Mouse (Mus musculus) kidney, postnatal 0 days (tissue): ENCODE measurements around the gene 1700012P22Rik. TPM values are rescaled to one million over a fixed set of nuclear protein-coding genes. Genes with fewer than 3 reads are reported as not detected.

ENCODE experiments used
- ATAC-seq: fragments of 200-750 bp; cut with Nextera tagmentation; replicated peaks from 2 replicates; pipeline ENCODE4 v1.8.0; 2017; ENCODE audit warnings: low read depth, moderate number of reproducible peaks, moderate TSS enrichment, moderate library complexity; ENCODE audit not compliant: low FRiP score
- DNase-seq: peaks from one replicate; pipeline ENCODE4 v3.0.0-alpha.2; 2016; ENCODE audit warnings: low spot score
- H3K27ac ChIP-seq: fragments of 300-500 bp; sonication (generic); 2 replicates; pipeline ENCODE4 v1.5.1; 2014; ENCODE audit warnings: mild to moderate bottlenecking
- H3K27me3 ChIP-seq: fragments of 300-500 bp; sonication (generic); 2 replicates; pipeline ENCODE4 v1.6.1; 2014; ENCODE audit warnings: low read length, mixed read lengths; ENCODE audit not compliant: insufficient read depth
- H3K36me3 ChIP-seq: fragments of 300-500 bp; sonication (generic); 2 replicates; pipeline ENCODE4 v1.6.1; 2014; ENCODE audit warnings: low read length, mixed read lengths; ENCODE audit not compliant: insufficient read depth
- H3K4me1 ChIP-seq: fragments of 300-500 bp; sonication (generic); replicated peaks from 2 replicates; pipeline ENCODE4 v1.6.1; 2014; ENCODE audit warnings: antibody characterized with exemption, low read length, mixed read lengths; ENCODE audit not compliant: insufficient read depth
- H3K4me2 ChIP-seq: fragments of 300-500 bp; sonication (generic); 2 replicates; pipeline ENCODE4 v1.6.1; 2014; ENCODE audit warnings: mild to moderate bottlenecking, low read length, moderate library complexity, mixed read lengths
- H3K4me3 ChIP-seq: fragments of 300-500 bp; sonication (generic); replicated peaks from 2 replicates; pipeline ENCODE4 v1.5.1; 2014; ENCODE audit warnings: low read depth, low read length
- H3K9ac ChIP-seq: fragments of 300-500 bp; sonication (generic); 2 replicates; pipeline ENCODE4 v1.6.1; 2014; ENCODE audit warnings: low read depth, low read length
- H3K9me3 ChIP-seq: fragments of 300-500 bp; sonication (generic); replicated peaks from 2 replicates; pipeline ENCODE4 v1.6.1; 2016; ENCODE audit warnings: low read length, inconsistent platforms, mixed read lengths
- CTCF ChIP-seq: IDR thresholded peaks from 2 replicates; pipeline ENCODE4 v1.5.1; 2016; ENCODE audit warnings: antibody characterized with exemption, low read depth, mild to moderate bottlenecking, moderate library complexity
- WGBS: fragments of 180-500 bp; shearing (Covaris S2); extraction: QIAGEN DNeasy Blood & Tissue Kit; methylation state at CpG from one replicate; pipeline ENCODE4 v1.1.7; 2014; 5-methylcytosine and 5-hydroxymethylcytosine counted together
- polyA plus RNA-seq: library from polyadenylated mRNA; unstranded; fragments of >200 nt; fragmentation: Nextera tagmentation; extraction: Ambion mirVana; gene quantifications from 2 replicates; pipeline ENCODE4 v1.2.1, GENCODE M21; 2015

1700012P22Rik gene
- polyA plus RNA-seq: not detected in 2 replicates

- Histone ChIP-seq H3K4me3 (no peak within 1 kb of the TSS), H3K36me3 (no peaks in the 10 kb centered on the region), H3K27ac (no peak within 1 kb of the TSS), H3K9me3 (no peaks in the 10 kb centered on the region), H3K9ac (no peak within 1 kb of the TSS), H3K4me1 (no peaks in the 10 kb centered on the region), H3K4me2 (no peak within 1 kb of the TSS), H3K27me3 (no peaks in the 10 kb centered on the region)
- DNase-seq (no peak), ATAC-seq (no peak)
- TF ChIP-seq CTCF: no peak
Observed at GRCm38 (mm10) chr4:144438672-144439071, at the start of gene 1700012P22Rik. Gene 1700012P22Rik, minus strand, starts transcription at chr4:144438772.

- no peak for DNase-seq
- no peaks in the 10 kb centered on the region for H3K27me3 ChIP-seq
- ATAC-seq: no peak
- H3K9me3 ChIP-seq: no peaks in the 10 kb centered on the region
- no peak overlapping the region for H3K4me3 ChIP-seq
- H3K36me3 ChIP-seq: no peaks in the 10 kb centered on the region
- H3K4me1 ChIP-seq: no peaks in the 10 kb centered on the region
- H3K4me2 ChIP-seq: no peak overlapping the region
- H3K27ac ChIP-seq: no peak overlapping the region
- no peak overlapping the region for H3K9ac ChIP-seq
- no peak for TF ChIP-seq CTCF
- WGBS: 75% methylated on average over 1 of the region's 1 CpGs
Observed at GRCm38 (mm10) chr4:144468091-144468490, 29.5 kb upstream of the 1700012P22Rik start.

GRCm38 (mm10) chr4:144465206-144465605 lies 26.6 kb upstream of the 1700012P22Rik start:
- Histone ChIP-seq H3K4me1 (no peaks in the 10 kb centered on the region), H3K9ac (no peak overlapping the region), H3K9me3 (no peaks in the 10 kb centered on the region), H3K4me2 (no peak overlapping the region), H3K27me3 (no peaks in the 10 kb centered on the region), H3K4me3 (no peak overlapping the region), H3K36me3 (no peaks in the 10 kb centered on the region), H3K27ac (no peak overlapping the region)
- 69% methylated on average over 2 of the region's 2 CpGs for WGBS
- ATAC-seq: no peak
- no peak for TF ChIP-seq CTCF
- DNase-seq: no peak

GRCm38 (mm10) chr4:144463656-144464055 lies 25.1 kb upstream of the 1700012P22Rik start, which contains the start of gene Aadacl3:
Gene Aadacl3, minus strand, starts transcription at chr4:144463756.
- DNase-seq (no peak), ATAC-seq (no peak)
- Histone ChIP-seq H3K4me3 (no peak within 1 kb of the TSS), H3K4me2 (no peak within 1 kb of the TSS), H3K27me3 (no peaks in the 10 kb centered on the region), H3K9ac (no peak within 1 kb of the TSS), H3K27ac (no peak within 1 kb of the TSS), H3K4me1 (no peaks in the 10 kb centered on the region), H3K9me3 (no peaks in the 10 kb centered on the region), H3K36me3 (no peaks in the 10 kb centered on the region)
- 76% methylated on average over 3 of the region's 3 CpGs for WGBS
- no peak for TF ChIP-seq CTCF

- no peak within 1 kb of the TSS for H3K27ac ChIP-seq
- H3K4me2 ChIP-seq: no peak within 1 kb of the TSS
- no peaks in the 10 kb centered on the region; the same call in 1 of the 2 replicates for H3K27me3 ChIP-seq
- no peak for TF ChIP-seq CTCF
- 66% methylated on average over 2 of the region's 2 CpGs for whole genome bisulfite sequencing
- H3K36me3 ChIP-seq: no peaks in the 10 kb centered on the region
- H3K4me1 ChIP-seq: no peaks in the 10 kb centered on the region
- H3K9me3 ChIP-seq: no peaks in the 10 kb centered on the region
- H3K4me3 ChIP-seq: no peak within 1 kb of the TSS
- H3K9ac ChIP-seq: no peak within 1 kb of the TSS
- ATAC-seq (no peak), DNase-seq (no peak)
Observed at GRCm38 (mm10) chr4:144453217-144453616, 14.6 kb upstream of the 1700012P22Rik start, which contains the start of gene Gm9944. Gene Gm9944, minus strand, starts transcription at chr4:144453317.

GRCm38 (mm10) chr4:144448546-144448945 lies 10.0 kb upstream of the 1700012P22Rik start:
- H3K27me3 ChIP-seq: no peaks in the 10 kb centered on the region
- DNase-seq (no peak), ATAC-seq (no peak)
- no peak overlapping the region for H3K4me2 ChIP-seq
- H3K4me3 ChIP-seq: no peak overlapping the region
- WGBS: 59% methylated on average over 2 of the region's 2 CpGs
- H3K36me3 ChIP-seq: no peaks in the 10 kb centered on the region
- no peaks in the 10 kb centered on the region for H3K4me1 ChIP-seq
- H3K27ac ChIP-seq: no peak overlapping the region
- no peak overlapping the region for H3K9ac ChIP-seq
- no peak for TF ChIP-seq CTCF
- no peaks in the 10 kb centered on the region for H3K9me3 ChIP-seq

GRCm38 (mm10) chr4:144441582-144441981 lies 3.0 kb upstream of the 1700012P22Rik start:
- Histone ChIP-seq H3K4me2 (no peak overlapping the region), H3K27ac (no peak overlapping the region), H3K36me3 (no peaks in the 10 kb centered on the region), H3K27me3 (no peaks in the 10 kb centered on the region), H3K4me3 (no peak overlapping the region), H3K4me1 (no peaks in the 10 kb centered on the region), H3K9ac (no peak overlapping the region), H3K9me3 (no peaks in the 10 kb centered on the region)
- 74% methylated on average over 1 of the region's 1 CpGs for WGBS
- no peak for ATAC-seq
- no peak for TF ChIP-seq CTCF
- no peak for DNase-seq
